Mouse (Mus musculus): ENCODE measurements around the gene Hvcn1.

Gene Hvcn1

GRCm38 (mm10) chr5:122234319-122235195 is 28.0 kb downstream of the Hvcn1 start:
- DNase-seq (ENCODE audit: low spot score), result no peak

- DNase-seq (ENCODE audit: low spot score), result no peak
These were observed 28.7 kb downstream of the Hvcn1 start for GRCm38 (mm10) chr5:122235196-122235836.

- DNase-seq (ENCODE audit: low spot score), result no peak
These were observed 30.6 kb downstream of the Hvcn1 start for GRCm38 (mm10) chr5:122237200-122237599.

GRCm38 (mm10) chr5:122239618-122240017 is 33.0 kb downstream of the Hvcn1 start:
- DNase-seq (ENCODE audit: low spot score), result no peak

- DNase-seq (ENCODE audit: low spot score), result no peak
These were observed 33.9 kb downstream of the Hvcn1 start for GRCm38 (mm10) chr5:122240521-122240920.

GRCm38 (mm10) chr5:122240989-122241388 is 34.4 kb downstream of the Hvcn1 start:
- DNase-seq (ENCODE audit: low spot score), result no peak

- DNase-seq (ENCODE audit: low spot score), result no peak
These were observed 36.0 kb downstream of the Hvcn1 start for GRCm38 (mm10) chr5:122242521-122243123.

- no peak for DNase-seq (ENCODE audit: low spot score)
These were observed 37.3 kb downstream of the Hvcn1 start for GRCm38 (mm10) chr5:122243781-122244523.

GRCm38 (mm10) chr5:122245186-122245585 is 38.6 kb downstream of the Hvcn1 start:
- no peak for DNase-seq (ENCODE audit: low spot score)

GRCm38 (mm10) chr5:122246547-122247167 is 40.1 kb downstream of the Hvcn1 start:
- no peak for DNase-seq (ENCODE audit: low spot score)

GRCm38 (mm10) chr5:122247529-122247928 is 40.9 kb downstream of the Hvcn1 start:
- no peak for DNase-seq (ENCODE audit: low spot score)

GRCm38 (mm10) chr5:122247934-122248333 is 41.3 kb downstream of the Hvcn1 start:
- DNase-seq (ENCODE audit: low spot score), result no peak

GRCm38 (mm10) chr5:122249281-122249680 is 42.7 kb downstream of the Hvcn1 start:
- DNase-seq (ENCODE audit: low spot score), result no peak

- no peak for DNase-seq (ENCODE audit: low spot score)
These were observed 45.4 kb downstream of the Hvcn1 start for GRCm38 (mm10) chr5:122251895-122252606.

- no peak for DNase-seq (ENCODE audit: low spot score)
These were observed 51.6 kb downstream of the Hvcn1 start for GRCm38 (mm10) chr5:122258027-122258741.

- no peak for DNase-seq (ENCODE audit: low spot score)
These were observed 55.5 kb downstream of the Hvcn1 start for GRCm38 (mm10) chr5:122262104-122262503.

- peak; percentile 96 for DNase-seq (ENCODE audit: low spot score)
These were observed 57.6 kb downstream of the Hvcn1 start, which contains the start of gene Tctn1 for GRCm38 (mm10) chr5:122263933-122264905. TSS of gene Tctn1 (minus strand) at chr5:122264460.

- DNase-seq (ENCODE audit: low spot score), result peak; percentile 35
These were observed 58.6 kb downstream of the Hvcn1 start for GRCm38 (mm10) chr5:122265187-122265586.

GRCm38 (mm10) chr5:122265942-122266341 is 59.3 kb downstream of the Hvcn1 start:
- no peak for DNase-seq (ENCODE audit: low spot score)

Measured in retina, embryonic 14.5 days (tissue).